Mouse (Mus musculus) E14TG2a.4 (cell line): ENCODE results near the gene Gm21954.
A peak's percentile ranks its signal among the peaks of the same experiment; 100 is the strongest.

ENCODE experiments used
- CTCF ChIP-seq: conservative IDR thresholded peaks from 2 replicates; pipeline ENCODE4 v1.5.1; 2014; ENCODE audit warnings: low read length
- NANOG ChIP-seq: IDR thresholded peaks from 2 replicates; pipeline ENCODE4 v1.6.1; 2014; ENCODE audit warnings: borderline replicate concordance, low read length, mixed read lengths

- TF ChIP-seq NANOG (no peak), CTCF (peak; percentile 69)
Measured at GRCm38 (mm10) chr3:55520240-55521180, 48.5 kb upstream of the Gm21954 start.
